Mouse (Mus musculus) brain, adult 2 months (tissue): ENCODE results near the gene Syt10.
"Not testable (repeated sequence)": the region's sequence is repeated elsewhere in the genome, so short reads cannot be mapped to it uniquely, and the experiment has no call there.

Experiments used
- DNase-seq: peaks from one replicate; pipeline ENCODE4 v3.0.0; 2011; ENCODE audit warnings: low read depth, low spot score

Gene Syt10

DNA sequence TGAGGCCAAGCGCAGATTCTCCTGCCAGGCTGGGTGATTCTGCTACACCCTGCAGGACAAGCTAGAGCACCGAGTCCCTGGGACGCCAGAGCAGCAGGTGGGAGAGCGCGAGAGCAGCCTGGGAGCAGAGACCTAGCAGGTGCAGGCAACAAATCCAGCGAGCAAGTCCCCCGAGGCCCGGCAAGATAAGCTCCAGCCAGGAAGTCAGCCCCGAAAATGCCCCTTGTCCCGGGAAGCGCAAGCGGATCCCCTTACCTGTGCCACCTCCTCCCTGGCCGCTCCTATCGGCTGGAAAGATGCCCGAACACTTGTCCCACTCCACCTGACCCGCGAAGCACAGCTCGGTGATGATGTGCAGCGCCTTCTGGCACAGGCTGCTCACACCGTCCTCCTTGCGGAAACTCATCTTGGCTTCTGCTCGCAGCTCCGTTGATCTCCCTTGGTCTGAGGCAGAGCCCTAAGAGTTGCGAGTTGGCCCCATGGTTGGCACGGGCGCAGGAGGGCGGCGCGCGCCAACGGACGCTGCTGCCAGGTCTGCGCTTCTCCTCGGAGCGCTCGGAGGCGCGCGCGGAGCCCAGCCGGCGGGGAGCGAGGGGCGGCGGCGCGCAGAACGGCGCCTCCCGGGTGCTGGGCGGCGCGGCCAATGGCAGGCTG, at the start of gene Syt10:
Gene Syt10 (minus strand): TSS at position 497 of the 654 bp plus-strand sequence.
- DNase-seq: peak; percentile 61

DNA sequence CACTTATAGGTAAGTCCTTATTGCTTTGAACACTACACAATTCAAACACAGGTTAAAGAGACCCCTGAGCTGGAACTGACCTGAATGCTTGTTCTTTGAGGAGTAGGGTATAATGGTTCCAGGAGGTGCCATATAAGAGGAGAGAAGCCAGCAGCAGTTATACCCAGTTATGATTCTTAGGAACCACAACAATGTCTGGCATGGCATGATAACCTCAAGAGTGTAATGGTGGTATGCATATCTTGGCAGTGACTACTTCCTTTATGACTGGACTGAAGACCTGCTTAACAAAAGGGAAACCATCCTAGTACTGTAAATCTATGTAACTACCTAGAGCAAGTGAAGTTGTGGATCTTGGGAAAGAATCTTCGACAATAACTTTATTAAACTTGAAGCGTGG, 42.1 kb upstream of the Syt10 start:
- DNase-seq: no peak

DNA sequence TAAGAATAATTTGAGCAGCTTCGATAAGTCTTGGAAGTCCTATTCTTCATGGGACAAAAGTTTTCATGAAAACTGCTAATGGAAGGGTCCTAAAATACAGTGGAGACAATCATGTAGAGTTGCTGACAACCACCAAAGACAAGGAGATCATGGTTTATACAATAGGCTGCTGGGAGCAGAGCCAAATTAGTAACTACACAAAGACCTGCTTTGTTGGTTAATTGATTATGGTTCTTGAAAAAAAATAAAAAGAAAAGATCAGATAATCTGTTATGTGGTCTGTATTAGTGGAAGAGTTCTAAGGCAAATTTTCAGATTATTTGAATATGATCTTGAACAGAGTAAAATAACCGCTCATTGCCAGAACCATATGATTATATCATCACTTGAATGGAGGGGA, 37.3 kb upstream of the Syt10 start:
- DNase-seq: no peak

DNA sequence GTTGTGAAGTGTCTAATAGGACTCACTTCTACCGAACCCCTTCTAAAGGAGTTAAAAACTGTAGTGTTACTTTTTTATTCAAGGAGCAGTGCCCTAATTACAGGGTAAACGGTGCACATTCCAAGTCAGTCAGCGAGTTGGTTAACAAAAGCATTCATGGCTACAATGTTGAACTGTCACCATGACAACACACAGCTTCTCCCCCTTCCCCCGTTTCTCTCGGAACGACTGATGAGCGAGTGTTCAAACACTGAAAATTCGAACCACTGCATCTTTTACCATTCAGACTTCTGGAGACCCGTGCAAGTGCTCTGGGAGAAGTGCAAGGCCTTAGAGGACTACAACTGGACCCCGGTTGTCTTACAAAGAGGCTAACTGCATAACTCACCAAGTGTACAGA, 25.6 kb downstream of the Syt10 start:
- peak; percentile 40 for DNase-seq

DNA sequence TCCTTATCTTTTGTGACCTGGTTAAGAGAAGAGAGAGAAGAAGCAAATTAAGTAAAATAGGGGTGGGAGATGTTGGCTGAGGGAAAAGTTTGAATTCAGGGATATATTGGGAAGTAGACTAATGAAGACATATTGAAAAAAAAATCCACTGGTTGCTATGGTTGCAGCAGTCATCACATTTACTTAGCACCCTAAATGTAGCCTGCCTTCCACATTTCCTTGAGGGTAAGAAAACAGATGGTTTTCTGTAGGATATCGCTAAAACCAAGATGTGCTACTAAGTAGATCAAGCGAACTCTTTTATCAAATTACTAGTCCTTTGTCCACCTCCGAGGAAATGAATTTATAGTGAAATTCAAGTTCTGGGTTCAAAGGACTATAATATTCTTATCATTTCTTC, 37.2 kb downstream of the Syt10 start:
- DNase-seq: peak; percentile 50

DNA sequence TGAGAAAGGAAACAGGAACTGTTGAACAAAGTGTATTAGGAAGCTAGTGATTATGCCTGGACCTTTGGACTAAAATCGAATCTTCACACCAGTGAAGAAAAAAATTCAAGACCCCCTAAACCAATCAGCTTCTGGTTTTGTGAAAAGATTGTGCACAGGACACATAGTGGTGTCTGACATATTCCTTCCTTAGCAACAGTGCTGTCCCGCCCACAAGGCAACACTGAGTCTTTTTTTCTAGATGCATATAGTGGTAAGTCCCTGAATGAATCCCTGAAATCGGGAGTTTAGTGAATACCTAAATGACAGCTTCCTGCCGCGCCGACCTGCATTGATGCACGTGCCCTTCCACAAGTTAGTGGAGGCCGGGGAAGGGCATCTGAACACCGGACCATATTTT, 61.7 kb downstream of the Syt10 start:
- peak; percentile 10 for DNase-seq

DNA sequence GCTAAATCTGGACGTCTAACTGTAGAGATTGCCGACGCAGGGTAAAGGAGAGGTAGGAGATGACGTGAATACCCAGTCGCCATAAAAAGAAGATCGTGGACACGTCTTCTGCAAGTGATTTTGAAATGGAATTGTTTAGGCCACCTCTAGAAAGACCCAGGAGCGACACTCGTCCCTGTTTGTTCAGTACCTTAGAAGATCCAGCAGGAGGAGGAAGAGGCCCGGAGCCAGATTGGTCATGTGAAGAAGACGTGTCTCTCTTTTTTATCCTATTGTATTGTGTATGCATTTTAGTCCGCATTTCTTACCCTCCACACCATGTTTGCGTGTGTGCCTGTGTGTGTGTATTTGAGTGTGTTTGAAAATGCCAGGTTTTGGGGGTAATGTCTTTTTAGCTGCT, 75.6 kb downstream of the Syt10 start:
- DNase-seq: not testable (repeated sequence)

DNA sequence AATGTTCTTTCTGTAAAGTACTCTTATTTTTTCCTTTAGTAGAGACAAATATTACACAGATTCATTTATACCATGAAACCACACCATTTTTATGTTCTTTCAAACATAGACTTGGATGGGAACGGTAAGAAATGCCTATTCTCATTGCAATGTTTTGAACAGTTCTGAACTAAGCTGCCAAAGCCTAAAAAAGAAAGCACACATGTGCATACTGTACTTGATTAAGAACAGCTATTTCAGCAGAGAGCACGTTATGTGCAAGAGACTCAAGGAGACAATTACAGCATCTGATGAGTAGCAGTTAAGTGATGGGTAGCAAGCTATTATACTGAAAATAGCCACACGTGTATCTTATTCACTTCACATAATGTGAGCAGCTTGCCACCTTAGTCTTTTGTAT, 108.0 kb downstream of the Syt10 start:
- DNase-seq: peak; percentile 62
